In the genomic region with DNA sequence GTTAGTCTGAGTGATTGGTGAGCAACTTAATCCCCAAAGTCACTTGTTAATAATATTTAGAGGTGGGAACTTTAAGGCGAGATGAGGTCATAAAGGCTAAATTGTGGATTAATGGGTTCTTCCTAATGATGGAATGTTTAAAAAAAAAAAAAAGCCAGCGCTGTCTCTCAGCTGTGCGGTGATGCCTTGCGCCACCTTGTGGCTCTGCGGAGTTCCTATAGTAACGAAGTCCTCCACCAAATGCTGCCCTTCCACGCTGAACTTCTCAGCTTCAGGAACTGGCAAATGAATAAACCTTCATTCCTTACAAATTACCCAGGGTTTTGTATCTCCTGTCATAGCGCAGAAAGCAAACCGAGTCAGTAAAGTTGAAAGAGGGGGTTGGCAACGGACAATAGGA, we compare ENCODE assay signal across 7 mouse cellular contexts. TPM values are rescaled to one million over a fixed set of nuclear protein-coding genes. Genes with fewer than 3 reads are reported as not detected.
DNase-seq lines count a peak whose midpoint lies in the region; ATAC-seq and TF ChIP-seq lines count a peak whose summit lies in the region.

No protein-coding gene starts in this region.

- H3K27ac ChIP-seq in kidney, embryonic 15.5 days, result no peak overlapping the region

- ATAC-seq in kidney, embryonic 15.5 days (replicated peaks; ENCODE audit: low FRiP score), result no peak

- H3K27me3 ChIP-seq in kidney, embryonic 15.5 days, result no peaks in the 10 kb centered on the region

- DNase-seq in kidney, adult 11 months, result peak; percentile 10
- DNase-seq in MN1 (ENCODE audit: low spot score), result peak; percentile 23
- DNase-seq in cerebellum, postnatal 4 days (ENCODE audit: low spot score in 2 of 2), result peak; percentile 35 to 53
- DNase-seq in kidney, adult 9 months, result peak; percentile 35
- peak; percentile 12 for DNase-seq in lung, adult 2 months
- peak; percentile 33 for DNase-seq in right cerebral cortex, adult 18-20 months

- 7% methylated on average over 10 of the region's 10 CpGs for WGBS in kidney, embryonic 15.5 days
- 8% methylated on average over 10 of the region's 10 CpGs for WGBS in lung, adult 2 months

- no peaks in the 10 kb centered on the region for H3K36me3 ChIP-seq in kidney, embryonic 15.5 days

- H3K4me2 ChIP-seq in kidney, embryonic 15.5 days, result no peak overlapping the region

- TF ChIP-seq POLR2A in lung, adult 2 months (IDR thresholded peaks at IDR 0.05; ENCODE audit: borderline replicate concordance, extremely low read depth, low read depth, low read length), result no peak

- H3K4me3 ChIP-seq in kidney, embryonic 15.5 days (replicated peaks), result no peak overlapping the region
- no peak overlapping the region for H3K4me3 ChIP-seq in lung, adult 2 months (replicated peaks; ENCODE audit: extremely low read depth, low read depth, low read length)

- H3K9ac ChIP-seq in kidney, embryonic 15.5 days, result no peak overlapping the region

- TF ChIP-seq CTCF in lung, adult 2 months (IDR thresholded peaks at IDR 0.05; ENCODE audit: insufficient read depth, low read length), result peak; percentile 71

- no peaks in the 10 kb centered on the region for H3K9me3 ChIP-seq in kidney, embryonic 15.5 days (replicated peaks)

- 0 out of 2 replicates have a peak, but pooled peaks cover 5% of the 10 kb centered on the region for H3K4me1 ChIP-seq in kidney, embryonic 15.5 days
- no peaks in the 10 kb centered on the region for H3K4me1 ChIP-seq in lung, adult 2 months (ENCODE audit: control insufficient read depth, insufficient read depth, low read length)

RNA-seq across cellular contexts. Expression of a gene that starts 27.0 kb away (rescaled TPM):
- 1,863 and 1,902 TPM in 2 replicates for polyA plus RNA-seq in kidney, embryonic 15.5 days (2015; fragmentation: Nextera tagmentation; extraction: Ambion mirVana)
- polyA plus RNA-seq in lung, adult 2 months (2012; rRNA removed), result 892 and 1,117 TPM in 2 replicates

RNA-seq across cellular contexts. Expression of a gene that starts 36.6 kb away (rescaled TPM):
- polyA plus RNA-seq in kidney, embryonic 15.5 days (2015; fragmentation: Nextera tagmentation; extraction: Ambion mirVana), result 22.6 and 26.2 TPM in 2 replicates
- polyA plus RNA-seq in lung, adult 2 months (2012; rRNA removed), result 0.34 TPM in 1 of 2 replicates, not detected in the other

RNA-seq across cellular contexts. Expression of a gene that starts 51.9 kb away (rescaled TPM):
- 569 and 677 TPM in 2 replicates for polyA plus RNA-seq in kidney, embryonic 15.5 days (2015; fragmentation: Nextera tagmentation; extraction: Ambion mirVana)
- polyA plus RNA-seq in lung, adult 2 months (2012; rRNA removed), result 93.5 and 107 TPM in 2 replicates

RNA-seq across cellular contexts. Expression of a gene that starts 52.0 kb away (rescaled TPM):
- 52.6 and 55.9 TPM in 2 replicates for polyA plus RNA-seq in kidney, embryonic 15.5 days (2015; fragmentation: Nextera tagmentation; extraction: Ambion mirVana)
- polyA plus RNA-seq in lung, adult 2 months (2012; rRNA removed), result 16.4 and 19.4 TPM in 2 replicates

Comparison
In these comparisons a context has a peak if more than half of its experiments do, and no peak if none do; other contexts are left out.
1. RNA of a gene that starts 36.6 kb away (polyA plus RNA-seq): 22.6 to 26.2 TPM in kidney, embryonic 15.5 days; 0.34 TPM in lung, adult 2 months; every median in the first group is over 10 times any median in the second.
2. Peak in every context shown above with its lines, with median percentiles within 50 percentile points of each other: DNase-seq.